Mouse (Mus musculus): ENCODE measurements around the gene Pknox2. TPM values are rescaled to one million over a fixed set of nuclear protein-coding genes. Genes with fewer than 3 reads are reported as not detected.

Gene Pknox2
- polyA plus RNA-seq, 1 experiment from 2014 or later, result 5.4 TPM

- ATAC-seq (ENCODE audit: low FRiP score, low TSS enrichment), result no peak
- 9% methylated on average over 6 of the region's 6 CpGs for WGBS
- Histone ChIP-seq H3K27ac (ENCODE audit: low read depth, low read length) (peak overlapping the region; percentile 97; the same call in 1 of the 2 replicates), H3K9ac (ENCODE audit: low read depth, low read length) (peak overlapping the region; percentile 91; the same call in 1 of the 2 replicates), H3K9me3 (ENCODE audit: control insufficient read depth, low read length) (no peaks in the 10 kb centered on the region), H3K36me3 (ENCODE audit: control insufficient read depth, insufficient read depth, low read length) (no peaks in the 10 kb centered on the region), H3K4me2 (replicated peaks; ENCODE audit: low read depth, low read length) (peak overlapping the region; percentile 88), H3K4me3 (ENCODE audit: low read length) (peak overlapping the region; percentile 67), H3K4me1 (ENCODE audit: control insufficient read depth, insufficient read depth, low read length) (peaks cover 39% of the 10 kb centered on the region), H3K27me3 (ENCODE audit: control insufficient read depth, insufficient read depth, low read length) (peaks cover 7% of the 10 kb centered on the region; the same call in 1 of the 2 replicates)
These were observed 2.5 kb downstream of the Pknox2 start for GRCm38 (mm10) chr9:37144696-37145095.

- 4% methylated on average over 21 of the region's 21 CpGs for WGBS
- peaks cover 43% of the 10 kb centered on the region for H3K4me1 ChIP-seq (ENCODE audit: control insufficient read depth, insufficient read depth, low read length)
These were observed 3.0 kb downstream of the Pknox2 start for GRCm38 (mm10) chr9:37144251-37144650.

DNA sequence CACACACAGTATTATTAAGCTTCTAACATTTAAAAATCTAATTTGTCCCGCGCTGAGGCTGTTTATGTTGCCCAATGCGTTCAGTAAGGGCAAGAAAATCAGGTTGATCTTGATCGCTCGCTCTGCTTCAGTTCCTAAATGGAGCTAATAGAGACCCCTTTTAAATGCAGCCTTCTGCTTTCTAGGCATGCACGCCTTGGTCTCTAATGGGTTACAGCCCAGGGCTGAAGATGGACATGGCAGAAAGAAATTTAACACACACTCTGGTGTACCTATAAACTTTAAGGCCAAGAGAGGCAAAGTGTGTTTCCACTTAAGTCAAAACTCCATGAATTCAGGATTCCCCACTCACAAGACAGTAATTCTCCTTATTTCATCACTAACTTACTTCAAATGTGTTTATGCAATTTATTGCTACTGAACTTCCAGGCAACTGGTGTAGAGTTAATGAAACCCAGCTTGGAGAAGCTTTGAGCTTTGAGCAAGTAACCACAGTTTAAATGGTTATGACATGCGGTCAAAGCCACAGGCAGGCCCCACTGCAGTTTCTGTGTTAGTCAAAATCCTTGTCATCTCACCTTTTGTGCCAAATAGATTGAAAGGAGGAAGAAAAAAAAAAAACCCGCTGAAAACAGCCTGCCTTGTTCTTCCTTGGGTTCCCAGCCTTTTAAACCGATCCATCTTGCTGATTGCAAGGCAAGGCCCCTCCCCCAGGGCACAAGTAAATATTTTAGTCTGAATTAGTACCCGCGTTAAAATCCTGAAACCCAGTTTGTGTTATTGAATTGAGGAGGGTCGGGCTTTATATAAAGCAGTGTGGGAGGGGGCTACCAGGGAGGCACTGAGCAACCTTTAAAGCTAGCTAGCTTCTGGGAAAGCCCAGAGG, 3.9 kb downstream of the Pknox2 start:
- Histone ChIP-seq H3K27ac (ENCODE audit: low read depth, low read length) (peak overlapping the region; percentile 97; the same call in 1 of the 2 replicates), H3K4me3 (ENCODE audit: low read length) (peak overlapping the region; percentile 67), H3K36me3 (ENCODE audit: control insufficient read depth, insufficient read depth, low read length) (no peaks in the 10 kb centered on the region), H3K4me1 (ENCODE audit: control insufficient read depth, insufficient read depth, low read length) (peaks cover 43% of the 10 kb centered on the region), H3K9ac (ENCODE audit: low read depth, low read length) (peak overlapping the region; percentile 91; the same call in 1 of the 2 replicates), H3K9me3 (ENCODE audit: control insufficient read depth, low read length) (no peaks in the 10 kb centered on the region), H3K4me2 (replicated peaks; ENCODE audit: low read depth, low read length) (peak overlapping the region; percentile 88), H3K27me3 (ENCODE audit: control insufficient read depth, insufficient read depth, low read length) (peaks cover 7% of the 10 kb centered on the region; the same call in 1 of the 2 replicates)
- 32% methylated on average over 12 of the region's 12 CpGs for WGBS
- no peak for ATAC-seq (ENCODE audit: low FRiP score, low TSS enrichment)

More at GRCm38 (mm10) chr9:37144251-37144650, 3.0 kb downstream of the Pknox2 start:
- H3K9ac ChIP-seq (ENCODE audit: low read depth, low read length), result peak overlapping the region; percentile 91; the same call in 1 of the 2 replicates
- peaks cover 7% of the 10 kb centered on the region; the same call in 1 of the 2 replicates for H3K27me3 ChIP-seq (ENCODE audit: control insufficient read depth, insufficient read depth, low read length)
- H3K36me3 ChIP-seq (ENCODE audit: control insufficient read depth, insufficient read depth, low read length), result no peaks in the 10 kb centered on the region
- peak; percentile 20; the same call in 1 of the 2 replicates for ATAC-seq (ENCODE audit: low FRiP score, low TSS enrichment)
- H3K9me3 ChIP-seq (ENCODE audit: control insufficient read depth, low read length), result no peaks in the 10 kb centered on the region
- H3K4me3 ChIP-seq (ENCODE audit: low read length), result peak overlapping the region; percentile 67
- peak overlapping the region; percentile 88 for H3K4me2 ChIP-seq (replicated peaks; ENCODE audit: low read depth, low read length)
- peak overlapping the region; percentile 97; the same call in 1 of the 2 replicates for H3K27ac ChIP-seq (ENCODE audit: low read depth, low read length)

DNA sequence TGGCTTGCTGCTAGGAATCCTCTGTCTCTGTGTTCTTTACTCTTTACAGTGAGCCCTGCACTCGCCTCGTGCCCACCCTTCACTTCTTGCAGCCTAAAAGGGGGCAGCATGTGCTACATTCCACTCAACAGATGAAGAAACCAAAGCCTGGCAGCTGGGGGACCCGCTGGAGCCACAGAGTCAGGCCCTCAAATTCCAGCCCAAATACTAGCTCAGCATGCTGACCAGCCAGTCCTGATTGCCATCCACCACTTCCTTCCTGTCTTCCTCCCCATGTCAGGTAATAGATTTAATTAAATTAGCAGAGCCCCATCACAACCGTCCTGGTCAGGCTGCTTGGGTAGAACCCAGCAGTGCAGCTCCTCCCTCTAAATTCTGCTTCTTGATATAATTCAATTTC, 5.1 kb downstream of the Pknox2 start:
- Histone ChIP-seq H3K27ac (ENCODE audit: low read depth, low read length) (0 out of 2 replicates have a peak overlapping the region, but pooled peaks have one; percentile 20), H3K4me3 (ENCODE audit: low read length) (no peak overlapping the region), H3K36me3 (ENCODE audit: control insufficient read depth, insufficient read depth, low read length) (no peaks in the 10 kb centered on the region), H3K4me1 (ENCODE audit: control insufficient read depth, insufficient read depth, low read length) (peaks cover 43% of the 10 kb centered on the region), H3K9me3 (ENCODE audit: control insufficient read depth, low read length) (no peaks in the 10 kb centered on the region), H3K9ac (ENCODE audit: low read depth, low read length) (no peak overlapping the region), H3K27me3 (ENCODE audit: control insufficient read depth, insufficient read depth, low read length) (0 out of 2 replicates have a peak, but pooled peaks cover 7% of the 10 kb centered on the region), H3K4me2 (replicated peaks; ENCODE audit: low read depth, low read length) (no peak overlapping the region)
- WGBS, result 26% methylated on average over 4 of the region's 4 CpGs
- no peak for ATAC-seq (ENCODE audit: low FRiP score, low TSS enrichment)

DNA sequence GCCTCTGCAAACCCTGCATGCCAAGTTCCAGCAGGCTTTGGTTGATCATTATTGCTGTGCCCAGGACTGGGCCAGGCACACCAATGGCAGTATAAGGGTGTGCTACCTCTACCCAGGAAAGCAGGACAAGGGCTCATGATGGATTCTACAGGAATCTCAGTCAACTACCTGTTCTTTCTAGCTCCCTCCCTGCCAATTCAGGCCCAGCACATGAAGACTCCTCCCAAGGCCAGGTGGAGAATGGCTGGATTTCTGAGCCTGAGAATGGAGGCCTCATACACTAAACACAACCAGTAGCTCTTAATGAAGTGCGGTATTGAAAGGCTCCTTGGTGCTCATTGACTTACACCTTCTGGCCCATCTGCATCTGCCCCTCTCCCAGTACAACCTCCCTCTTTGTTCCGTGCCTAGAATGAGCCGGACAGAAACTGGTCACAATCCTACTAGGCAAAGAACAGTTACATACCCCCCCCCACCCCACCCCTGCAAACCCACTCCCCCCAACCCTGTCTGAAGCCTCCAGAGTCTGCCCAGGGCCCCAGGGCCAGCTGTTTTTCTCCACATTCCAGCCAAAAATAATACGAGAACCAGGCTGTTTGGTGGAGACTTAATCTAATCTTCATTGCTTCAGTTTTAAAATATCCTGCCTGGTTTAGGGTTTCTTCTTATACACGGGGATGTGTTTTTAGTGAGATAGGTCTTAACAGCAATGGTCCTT, 6.6 kb downstream of the Pknox2 start:
- peaks cover 43% of the 10 kb centered on the region for H3K4me1 ChIP-seq (ENCODE audit: control insufficient read depth, insufficient read depth, low read length)
- H3K4me3 ChIP-seq (ENCODE audit: low read length), result no peak overlapping the region
- no peak for ATAC-seq (ENCODE audit: low FRiP score, low TSS enrichment)
- no peak overlapping the region for H3K9ac ChIP-seq (ENCODE audit: low read depth, low read length)
- no peak overlapping the region for H3K4me2 ChIP-seq (replicated peaks; ENCODE audit: low read depth, low read length)
- H3K9me3 ChIP-seq (ENCODE audit: control insufficient read depth, low read length), result no peaks in the 10 kb centered on the region
- 33% methylated on average over 5 of the region's 5 CpGs for WGBS
- H3K27ac ChIP-seq (ENCODE audit: low read depth, low read length), result peak overlapping the region; percentile 39; the same call in 1 of the 2 replicates
- 0 out of 2 replicates have a peak, but pooled peaks cover 7% of the 10 kb centered on the region for H3K27me3 ChIP-seq (ENCODE audit: control insufficient read depth, insufficient read depth, low read length)
- no peaks in the 10 kb centered on the region for H3K36me3 ChIP-seq (ENCODE audit: control insufficient read depth, insufficient read depth, low read length)

DNA sequence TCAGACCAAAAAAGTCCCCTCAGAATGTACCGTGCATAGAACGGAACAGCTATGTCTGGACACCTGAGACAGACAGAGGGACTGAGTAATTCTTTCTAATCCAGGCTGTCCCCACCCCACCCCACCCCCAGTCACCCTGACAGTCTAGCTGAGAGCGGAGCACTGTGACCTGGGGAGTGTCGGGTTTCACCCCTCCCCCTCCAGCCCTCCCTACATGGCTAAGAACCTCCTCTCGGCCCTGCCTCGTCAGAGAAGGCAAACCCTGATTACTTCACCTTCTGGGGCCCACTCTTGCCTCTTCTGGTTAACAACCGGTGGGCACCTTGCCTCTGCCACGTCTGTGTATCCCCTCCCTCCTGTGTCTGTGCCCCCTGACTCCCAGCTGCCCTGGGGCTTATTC, 7.7 kb downstream of the Pknox2 start:
- peaks cover 37% of the 10 kb centered on the region for H3K4me1 ChIP-seq (ENCODE audit: control insufficient read depth, insufficient read depth, low read length)
- 0 out of 2 replicates have a peak overlapping the region, but pooled peaks have one; percentile 4 for H3K27ac ChIP-seq (ENCODE audit: low read depth, low read length)
- H3K9ac ChIP-seq (ENCODE audit: low read depth, low read length), result no peak overlapping the region
- ATAC-seq (ENCODE audit: low FRiP score, low TSS enrichment), result peak; percentile 87
- H3K4me2 ChIP-seq (replicated peaks; ENCODE audit: low read depth, low read length), result peak overlapping the region; percentile 29
- H3K27me3 ChIP-seq (ENCODE audit: control insufficient read depth, insufficient read depth, low read length), result 0 out of 2 replicates have a peak, but pooled peaks cover 4% of the 10 kb centered on the region
- no peaks in the 10 kb centered on the region for H3K36me3 ChIP-seq (ENCODE audit: control insufficient read depth, insufficient read depth, low read length)
- H3K9me3 ChIP-seq (ENCODE audit: control insufficient read depth, low read length), result no peaks in the 10 kb centered on the region
- WGBS, result 2% methylated on average over 8 of the region's 8 CpGs
- H3K4me3 ChIP-seq (ENCODE audit: low read length), result no peak overlapping the region

- Histone ChIP-seq H3K4me2 (replicated peaks; ENCODE audit: low read depth, low read length) (no peak overlapping the region), H3K27me3 (ENCODE audit: control insufficient read depth, insufficient read depth, low read length) (0 out of 2 replicates have a peak, but pooled peaks cover 4% of the 10 kb centered on the region), H3K36me3 (ENCODE audit: control insufficient read depth, insufficient read depth, low read length) (no peaks in the 10 kb centered on the region), H3K9me3 (ENCODE audit: control insufficient read depth, low read length) (no peaks in the 10 kb centered on the region), H3K4me3 (ENCODE audit: low read length) (no peak overlapping the region), H3K4me1 (ENCODE audit: control insufficient read depth, insufficient read depth, low read length) (peaks cover 36% of the 10 kb centered on the region), H3K27ac (ENCODE audit: low read depth, low read length) (no peak overlapping the region), H3K9ac (ENCODE audit: low read depth, low read length) (no peak overlapping the region)
- WGBS, result 19% methylated on average over 4 of the region's 4 CpGs
- ATAC-seq (ENCODE audit: low FRiP score, low TSS enrichment), result no peak
These were observed 8.3 kb downstream of the Pknox2 start for GRCm38 (mm10) chr9:37138883-37139282.

GRCm38 (mm10) chr9:37136340-37136739, 10.9 kb downstream of the Pknox2 start:
- Histone ChIP-seq H3K4me3 (ENCODE audit: low read length) (no peak overlapping the region), H3K4me1 (ENCODE audit: control insufficient read depth, insufficient read depth, low read length) (peaks cover 18% of the 10 kb centered on the region), H3K4me2 (replicated peaks; ENCODE audit: low read depth, low read length) (no peak overlapping the region), H3K36me3 (ENCODE audit: control insufficient read depth, insufficient read depth, low read length) (no peaks in the 10 kb centered on the region), H3K27me3 (ENCODE audit: control insufficient read depth, insufficient read depth, low read length) (no peaks in the 10 kb centered on the region), H3K9ac (ENCODE audit: low read depth, low read length) (no peak overlapping the region), H3K9me3 (ENCODE audit: control insufficient read depth, low read length) (no peaks in the 10 kb centered on the region), H3K27ac (ENCODE audit: low read depth, low read length) (no peak overlapping the region)
- ATAC-seq (ENCODE audit: low FRiP score, low TSS enrichment), result no peak
- 76% methylated on average over 13 of the region's 13 CpGs for WGBS

All from kidney, embryonic 14.5 days (tissue).